Mouse (Mus musculus) lung, postnatal 0 days (tissue): ENCODE measurements around the gene Dapk1. TPM values are rescaled to one million over a fixed set of nuclear protein-coding genes. Genes with fewer than 3 reads are reported as not detected.

ENCODE experiments used
- ATAC-seq: fragments of 200-750 bp; cut with Nextera tagmentation; 2 replicates; pipeline ENCODE4 v1.8.0; 2017; ENCODE audit warnings: moderate library complexity
- DNase-seq: peaks from one replicate; pipeline ENCODE4 v3.0.0-alpha.2; 2016; ENCODE audit warnings: low spot score
- H3K27ac ChIP-seq: fragments of 300-500 bp; sonication (generic); 2 replicates; pipeline ENCODE4 v1.5.1; 2014; ENCODE audit warnings: antibody characterized with exemption, mild to moderate bottlenecking, low read length, mixed read lengths
- H3K27me3 ChIP-seq: fragments of 300-500 bp; sonication (generic); replicated peaks from 2 replicates; pipeline ENCODE4 v1.6.1; 2014; ENCODE audit warnings: low read length, mixed read lengths; ENCODE audit not compliant: insufficient read depth
- H3K36me3 ChIP-seq: fragments of 300-500 bp; sonication (generic); 2 replicates; pipeline ENCODE4 v1.6.1; 2014; ENCODE audit warnings: low read length, mixed read lengths; ENCODE audit not compliant: insufficient read depth
- H3K4me1 ChIP-seq: fragments of 300-500 bp; sonication (generic); 2 replicates; pipeline ENCODE4 v1.6.1; 2014; ENCODE audit warnings: antibody characterized with exemption, low read depth, low read length, mixed read lengths; ENCODE audit not compliant: insufficient read depth
- H3K4me2 ChIP-seq: fragments of 300-500 bp; sonication (generic); replicated peaks from 2 replicates; pipeline ENCODE4 v1.6.1; 2014; ENCODE audit warnings: low read depth, mild to moderate bottlenecking, low read length, moderate library complexity, mixed read lengths
- H3K4me3 ChIP-seq: fragments of 300-500 bp; sonication (generic); 2 replicates; pipeline ENCODE4 v1.5.1; 2014; ENCODE audit warnings: low read depth, low read length
- H3K9ac ChIP-seq: fragments of 300-500 bp; sonication (generic); replicated peaks from 2 replicates; pipeline ENCODE4 v1.6.1; 2014; ENCODE audit warnings: low read depth, mild to moderate bottlenecking
- H3K9me3 ChIP-seq: fragments of 300-500 bp; sonication (generic); 2 replicates; pipeline ENCODE4 v1.6.1; 2016; ENCODE audit warnings: low read length, mixed read lengths
- CTCF ChIP-seq: IDR thresholded peaks from 2 replicates; pipeline ENCODE4 v1.5.1; 2016; ENCODE audit warnings: antibody characterized with exemption, mild to moderate bottlenecking
- EP300 ChIP-seq: IDR thresholded peaks from 2 replicates; pipeline ENCODE4 v1.6.1; 2016; ENCODE audit warnings: antibody characterized with exemption, mild to moderate bottlenecking, control low read depth
- WGBS: fragments of 180-500 bp; shearing (Covaris S2); extraction: QIAGEN DNeasy Blood & Tissue Kit; methylation state at CpG from one replicate; pipeline ENCODE4 v1.1.7; 2014; 5-methylcytosine and 5-hydroxymethylcytosine counted together
- polyA plus RNA-seq: library from polyadenylated mRNA; unstranded; fragments of >200 nt; fragmentation: Nextera tagmentation; extraction: Ambion mirVana; gene quantifications from 2 replicates; pipeline ENCODE4 v1.2.1, GENCODE M21; 2015

Dapk1 gene
- polyA plus RNA-seq, 1 experiment from 2014 or later, result 48.7 TPM

DNA sequence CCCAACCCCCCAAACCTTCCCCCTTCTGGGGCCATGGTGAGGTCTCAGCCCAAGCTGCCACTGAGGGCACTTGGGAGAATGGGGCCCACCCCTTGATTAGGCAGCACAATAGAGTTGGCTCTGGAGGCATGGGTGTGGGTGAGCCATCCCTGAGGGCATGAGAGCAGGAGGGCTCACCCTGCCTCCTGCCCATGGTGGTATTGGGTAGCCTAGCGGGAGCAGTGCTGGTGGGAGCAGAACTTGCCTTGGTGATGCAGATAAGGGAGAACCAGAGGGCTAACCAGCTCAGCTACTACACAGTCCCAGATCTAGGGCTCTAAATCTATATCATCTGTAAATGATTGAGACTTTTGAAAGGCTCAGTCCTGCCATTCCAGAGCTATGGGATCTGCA, 32.2 kb upstream of the Dapk1 start:
- H3K9ac ChIP-seq, result no peak overlapping the region
- TF ChIP-seq EP300 (no peak), CTCF (no peak)
- DNase-seq (no peak), ATAC-seq (no peak)
- H3K4me2 ChIP-seq, result no peak overlapping the region
- H3K36me3 ChIP-seq, result no peaks in the 10 kb centered on the region
- H3K4me1 ChIP-seq, result no peaks in the 10 kb centered on the region
- H3K9me3 ChIP-seq, result no peaks in the 10 kb centered on the region
- no peaks in the 10 kb centered on the region for H3K27me3 ChIP-seq
- 93% methylated on average over 1 of the region's 1 CpGs for WGBS
- no peak overlapping the region for H3K4me3 ChIP-seq
- no peak overlapping the region for H3K27ac ChIP-seq

DNA sequence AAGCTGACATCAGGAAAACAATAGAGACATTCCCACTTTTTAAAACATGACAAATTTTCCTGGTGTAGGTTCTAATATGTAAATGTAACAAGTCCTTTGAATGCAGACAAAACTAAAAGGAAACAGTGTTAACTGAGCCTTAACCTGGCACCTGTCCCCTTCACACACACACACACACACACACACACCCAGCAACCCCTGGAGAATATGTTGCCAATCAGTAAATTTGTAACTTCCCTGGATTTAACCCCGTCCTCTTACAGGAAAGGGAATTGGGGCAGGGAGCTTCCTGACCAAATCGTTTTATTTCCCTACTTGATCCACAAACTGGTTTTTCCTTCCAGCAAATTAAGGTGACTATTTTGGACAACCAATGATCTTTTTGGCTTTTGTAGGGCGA, 28.2 kb upstream of the Dapk1 start:
- WGBS, result 58% methylated on average over 3 of the region's 3 CpGs
- TF ChIP-seq EP300 (no peak), CTCF (no peak)

DNA sequence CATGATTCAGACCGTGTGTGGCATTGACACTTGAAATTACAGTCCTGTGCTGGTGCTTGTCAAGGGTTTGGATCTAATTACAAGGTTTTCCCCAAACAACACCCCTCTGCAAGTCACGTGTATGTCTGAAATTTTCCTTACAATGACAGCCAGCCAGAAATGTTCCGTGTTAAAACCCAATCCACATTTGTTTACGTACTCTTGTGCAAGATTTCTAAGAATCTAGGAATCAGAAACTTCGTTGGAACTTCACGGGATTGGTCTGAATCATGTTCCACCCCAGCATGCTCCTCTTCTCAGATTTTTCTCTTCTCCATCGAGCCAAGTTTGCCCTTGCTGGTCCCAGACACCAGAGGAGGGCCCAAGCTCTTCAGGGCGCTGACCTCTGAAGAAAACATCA, 27.8 kb upstream of the Dapk1 start:
- peak; percentile 91 for DNase-seq
- peak; percentile 87 for ATAC-seq

More for the DNA sequence above, 28.2 kb upstream of the Dapk1 start:
- Histone ChIP-seq H3K4me1 (no peaks in the 10 kb centered on the region), H3K4me2 (no peak overlapping the region), H3K27me3 (no peaks in the 10 kb centered on the region), H3K9me3 (no peaks in the 10 kb centered on the region), H3K36me3 (no peaks in the 10 kb centered on the region), H3K27ac (0 out of 2 replicates have a peak overlapping the region, but pooled peaks have one; percentile 20), H3K4me3 (no peak overlapping the region), H3K9ac (no peak overlapping the region)
- ATAC-seq (no peak), DNase-seq (no peak)

GRCm38 (mm10) chr13:60578541-60578940, 23.2 kb upstream of the Dapk1 start:
- H3K9me3 ChIP-seq, result no peaks in the 10 kb centered on the region
- ATAC-seq, result no peak
- H3K4me1 ChIP-seq, result no peaks in the 10 kb centered on the region
- TF ChIP-seq EP300 (no peak), CTCF (no peak)
- no peak overlapping the region for H3K9ac ChIP-seq
- no peak for DNase-seq
- no peak overlapping the region for H3K4me2 ChIP-seq
- H3K36me3 ChIP-seq, result no peaks in the 10 kb centered on the region
- no peak overlapping the region for H3K27ac ChIP-seq
- no peak overlapping the region for H3K4me3 ChIP-seq
- 70% methylated on average over 3 of the region's 3 CpGs for WGBS
- H3K27me3 ChIP-seq, result no peaks in the 10 kb centered on the region

More for the DNA sequence above, 27.8 kb upstream of the Dapk1 start:
- H3K4me3 ChIP-seq, result no peak overlapping the region
- no peaks in the 10 kb centered on the region for H3K36me3 ChIP-seq
- H3K9me3 ChIP-seq, result no peaks in the 10 kb centered on the region
- 0 out of 2 replicates have a peak overlapping the region, but pooled peaks have one; percentile 39 for H3K27ac ChIP-seq
- no peaks in the 10 kb centered on the region for H3K27me3 ChIP-seq
- WGBS, result 43% methylated on average over 8 of the region's 8 CpGs
- TF ChIP-seq CTCF, result no peak
- peak; percentile 94 for TF ChIP-seq EP300
- H3K4me2 ChIP-seq, result no peak overlapping the region
- no peaks in the 10 kb centered on the region for H3K4me1 ChIP-seq
- no peak overlapping the region for H3K9ac ChIP-seq

DNA sequence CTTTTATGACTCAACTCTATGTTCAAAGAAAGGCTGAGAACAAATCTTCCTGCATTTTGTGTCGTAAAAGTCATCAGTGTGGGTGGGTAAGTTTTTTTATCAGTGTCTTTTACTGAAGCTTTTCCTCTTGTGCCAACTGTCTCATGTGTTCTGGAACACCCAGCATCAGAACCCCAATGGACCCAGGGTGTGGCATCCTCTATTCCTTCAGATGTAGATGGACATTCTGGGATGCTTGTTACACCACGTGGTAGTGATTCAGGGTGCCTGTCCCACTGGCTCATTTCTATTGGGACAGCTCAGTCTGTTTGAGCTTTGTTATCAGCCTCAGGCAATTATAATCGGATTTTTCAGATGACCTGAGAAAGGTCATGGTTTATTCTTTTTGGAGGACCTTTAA, 6.9 kb upstream of the Dapk1 start:
- H3K36me3 ChIP-seq, result no peaks in the 10 kb centered on the region
- WGBS, result 68% methylated on average over 3 of the region's 3 CpGs
- TF ChIP-seq CTCF, result no peak
- TF ChIP-seq EP300, result no peak

DNA sequence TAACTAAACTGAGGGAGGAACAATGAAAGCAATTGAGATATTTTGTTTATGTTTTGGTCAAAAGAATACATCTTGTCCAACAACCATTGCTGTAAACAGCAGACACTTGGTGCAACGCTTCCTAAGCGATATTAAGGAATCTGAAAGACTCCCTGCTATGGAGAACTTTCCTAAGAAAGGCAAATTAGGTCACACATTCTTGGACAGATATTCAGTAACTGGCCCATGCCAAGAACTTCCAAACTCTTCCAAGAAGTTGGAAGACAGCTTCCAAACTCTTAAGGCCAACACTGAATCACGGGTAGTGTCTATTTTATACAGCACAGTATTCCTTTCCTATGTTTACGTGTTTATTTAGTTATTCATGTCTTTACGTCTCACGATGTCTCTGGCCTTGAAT, 6.2 kb upstream of the Dapk1 start:
- no peaks in the 10 kb centered on the region for H3K36me3 ChIP-seq
- peak overlapping the region; percentile 68 for H3K27ac ChIP-seq
- TF ChIP-seq CTCF, result no peak
- peak; percentile 67 for TF ChIP-seq EP300
- no peaks in the 10 kb centered on the region for H3K9me3 ChIP-seq
- no peak overlapping the region for H3K4me3 ChIP-seq
- 72% methylated on average over 6 of the region's 6 CpGs for WGBS
- H3K4me2 ChIP-seq, result no peak overlapping the region
- H3K9ac ChIP-seq, result no peak overlapping the region
- peak; percentile 86 for ATAC-seq
- DNase-seq, result peak; percentile 88
- H3K4me1 ChIP-seq, result no peaks in the 10 kb centered on the region
- H3K27me3 ChIP-seq, result no peaks in the 10 kb centered on the region

More for the DNA sequence above, 6.9 kb upstream of the Dapk1 start:
- Histone ChIP-seq H3K9ac (no peak overlapping the region), H3K4me2 (no peak overlapping the region), H3K4me3 (no peak overlapping the region), H3K4me1 (no peaks in the 10 kb centered on the region), H3K9me3 (no peaks in the 10 kb centered on the region), H3K27me3 (no peaks in the 10 kb centered on the region), H3K27ac (peak overlapping the region; percentile 68)
- no peak for DNase-seq
- peak; percentile 37 for ATAC-seq
